Mouse (Mus musculus) thymus, postnatal 0 days (tissue): Measurements from ENCODE around the gene Dntt. TPM values are rescaled to one million over a fixed set of nuclear protein-coding genes. Genes with fewer than 3 reads are reported as not detected.

Experiments used
- DNase-seq: peaks from one replicate; pipeline ENCODE4 v3.0.0-alpha.2; 2015; ENCODE audit warnings: low spot score
- polyA plus RNA-seq: library from polyadenylated mRNA; unstranded; fragments of >200 nt; fragmentation: Nextera tagmentation; extraction: Ambion mirVana; gene quantifications from 2 replicates; pipeline ENCODE4 v1.2.1, GENCODE M21; 2015

The Dntt gene
- 140 and 151 TPM in 2 replicates for polyA plus RNA-seq

- no peak for DNase-seq
These were observed at the start of gene Dntt for GRCm38 (mm10) chr19:41029219-41029618. Gene Dntt, plus strand, starts transcription at chr19:41029275.

- DNase-seq, result no peak
These were observed 48.4 kb upstream of the Dntt start for GRCm38 (mm10) chr19:40980671-40981070.

GRCm38 (mm10) chr19:40984536-40984935 lies 44.5 kb upstream of the Dntt start:
- no peak for DNase-seq

GRCm38 (mm10) chr19:40988856-40989255 lies 40.2 kb upstream of the Dntt start:
- no peak for DNase-seq

GRCm38 (mm10) chr19:40989961-40990600 lies 39.0 kb upstream of the Dntt start:
- no peak for DNase-seq

GRCm38 (mm10) chr19:40990781-40991343 lies 38.2 kb upstream of the Dntt start:
- DNase-seq, result no peak

GRCm38 (mm10) chr19:40991626-40992025 lies 37.4 kb upstream of the Dntt start:
- no peak for DNase-seq

GRCm38 (mm10) chr19:40992096-40992495 lies 37.0 kb upstream of the Dntt start:
- no peak for DNase-seq

GRCm38 (mm10) chr19:40992517-40993044 lies 36.5 kb upstream of the Dntt start:
- no peak for DNase-seq

- DNase-seq, result no peak
These were observed 35.7 kb upstream of the Dntt start for GRCm38 (mm10) chr19:40993356-40993755.

GRCm38 (mm10) chr19:40994057-40994585 lies 35.0 kb upstream of the Dntt start, which contains the start of gene Blnk:
Gene Blnk, minus strand, starts transcription at chr19:40994535.
- DNase-seq, result no peak

- DNase-seq, result no peak
These were observed 34.2 kb upstream of the Dntt start for GRCm38 (mm10) chr19:40994911-40995310.

- no peak for DNase-seq
These were observed 33.4 kb upstream of the Dntt start for GRCm38 (mm10) chr19:40995449-40996401.

GRCm38 (mm10) chr19:40996722-40997121 lies 32.4 kb upstream of the Dntt start:
- DNase-seq, result no peak

- DNase-seq, result no peak
These were observed 30.5 kb upstream of the Dntt start for GRCm38 (mm10) chr19:40998469-40999170.

- DNase-seq, result no peak
These were observed 29.5 kb upstream of the Dntt start for GRCm38 (mm10) chr19:40999569-40999968.

GRCm38 (mm10) chr19:41003694-41004315 lies 25.3 kb upstream of the Dntt start:
- no peak for DNase-seq

GRCm38 (mm10) chr19:41006621-41007020 lies 22.5 kb upstream of the Dntt start:
- DNase-seq, result no peak

- DNase-seq, result no peak
These were observed 21.7 kb upstream of the Dntt start for GRCm38 (mm10) chr19:41007326-41007725.

- DNase-seq, result no peak
These were observed 21.3 kb upstream of the Dntt start for GRCm38 (mm10) chr19:41007733-41008132.
